Mouse (Mus musculus) CD4-positive, CD25-positive, alpha-beta regulatory T cell, adult 4 months (primary cell): Measurements from ENCODE around the gene Hspg2. TPM values are rescaled to one million over a fixed set of nuclear protein-coding genes. Genes with fewer than 3 reads are reported as not detected.
"Not testable (repeated sequence)": the region's sequence is repeated elsewhere in the genome, so short reads cannot be mapped to it uniquely, and the experiment has no call there.

Experiments
- ATAC-seq: one replicate; pipeline ENCODE4 v1.8.0; 2017
- polyA plus RNA-seq, 2 experiments: library from polyadenylated mRNA; unstranded; fragments of 100-300 nt; shearing (Covaris generic); gene quantifications; one replicate each; pipeline ENCODE4 v1.2.1; 2017

Hspg2 gene
- polyA plus RNA-seq, 2 experiments from 2014 or later, result not detected

GRCm38 (mm10) chr4:137580299-137580698 lies 111.7 kb downstream of the Hspg2 start:
- no peak for ATAC-seq

DNA sequence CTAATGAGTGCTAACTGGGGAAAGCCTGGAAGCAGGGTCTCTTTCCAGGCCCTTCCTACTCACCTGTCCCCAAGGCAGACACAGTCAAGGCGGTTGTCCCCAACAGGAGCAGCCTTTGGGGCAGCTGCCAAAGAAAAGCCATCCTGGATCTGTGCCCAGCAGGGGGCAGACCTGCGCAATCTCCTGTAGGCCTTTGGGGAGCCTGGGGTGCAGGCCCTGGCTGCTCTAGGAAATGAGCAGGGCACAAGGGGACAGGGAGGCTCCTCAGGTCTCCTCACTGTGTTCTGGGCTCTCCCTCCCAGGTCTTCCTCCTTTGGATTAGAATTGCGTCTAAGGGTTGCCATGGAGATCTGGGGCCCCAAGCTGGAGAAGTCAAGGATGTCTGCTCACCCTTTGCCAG lies 113.2 kb downstream of the Hspg2 start:
- no peak for ATAC-seq

DNA sequence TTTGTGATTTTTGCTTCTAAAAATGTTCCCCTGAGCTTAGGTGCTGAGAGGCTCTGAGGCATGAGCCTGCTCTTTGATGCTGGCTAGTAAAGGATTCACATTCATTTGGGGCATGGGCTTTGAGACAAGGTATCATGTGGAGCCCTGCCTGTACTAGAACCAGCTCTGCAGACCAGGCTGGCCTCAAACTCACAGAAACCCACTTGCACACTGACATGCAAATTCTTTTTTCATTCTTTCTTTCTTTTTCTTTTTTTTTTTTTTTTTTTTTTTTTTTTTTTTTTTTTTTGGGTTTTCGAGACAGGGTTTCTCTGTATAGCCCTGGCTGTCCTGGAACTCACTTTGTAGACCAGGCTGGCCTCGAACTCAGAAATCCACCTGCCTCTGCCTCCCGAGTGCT lies 120.5 kb downstream of the Hspg2 start:
- ATAC-seq, result not testable (repeated sequence)

GRCm38 (mm10) chr4:137589586-137589985 lies 121.0 kb downstream of the Hspg2 start:
- ATAC-seq, result no peak

- ATAC-seq, result no peak
Observed at GRCm38 (mm10) chr4:137590961-137591360, 122.4 kb downstream of the Hspg2 start.

DNA sequence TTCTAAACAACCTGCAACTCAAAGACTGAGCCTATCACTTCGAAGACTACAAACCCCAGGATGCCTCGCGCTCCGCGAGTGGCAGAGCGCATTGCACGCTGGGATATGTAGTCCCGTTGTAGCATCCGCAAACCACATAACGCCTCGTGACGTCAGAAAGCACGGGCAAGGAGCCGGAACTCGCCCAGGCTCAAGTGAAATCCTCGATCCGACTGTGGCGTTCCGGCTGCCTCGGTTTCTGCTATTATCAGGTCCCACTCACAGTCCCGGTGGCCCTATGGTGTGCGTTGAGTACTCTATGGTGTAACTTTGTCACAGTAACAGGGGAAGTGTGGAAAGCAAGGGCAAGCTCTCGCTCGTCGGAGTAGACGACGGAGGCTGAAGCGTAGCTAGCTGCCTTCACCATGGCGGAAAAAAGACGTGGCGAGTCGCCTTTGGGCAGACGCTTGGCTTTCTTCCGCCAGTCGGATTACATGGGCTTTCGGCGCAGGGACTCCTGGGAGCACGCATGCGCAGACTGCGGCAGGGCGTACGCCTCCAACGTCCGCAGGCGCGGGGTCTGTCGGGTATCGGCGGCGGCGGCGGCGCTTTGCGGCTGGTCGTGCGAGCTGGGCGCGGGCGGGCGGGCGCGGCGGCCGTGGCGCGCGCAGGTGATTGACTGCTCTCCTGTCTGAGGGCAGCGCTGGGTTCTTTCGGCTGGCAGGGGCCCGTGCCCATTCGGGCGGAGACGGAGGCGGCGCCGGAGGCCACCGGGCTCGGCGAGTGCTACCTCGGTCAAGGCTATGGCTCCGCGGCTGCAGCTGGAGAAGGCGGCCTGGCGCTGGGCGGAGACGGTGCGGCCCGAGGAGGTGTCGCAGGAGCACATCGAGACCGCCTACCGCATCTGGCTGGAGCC lies 125.3 kb downstream of the Hspg2 start, which contains the start of gene Usp48:
Usp48 (plus strand) TSS at position 155 of the 895 bp plus-strand sequence.
- ATAC-seq, result peak; percentile 89

- ATAC-seq, result peak; percentile 36
Observed at GRCm38 (mm10) chr4:137594496-137595270, 126.1 kb downstream of the Hspg2 start.

- ATAC-seq, result no peak
Observed at GRCm38 (mm10) chr4:137597098-137597630, 128.6 kb downstream of the Hspg2 start.

DNA sequence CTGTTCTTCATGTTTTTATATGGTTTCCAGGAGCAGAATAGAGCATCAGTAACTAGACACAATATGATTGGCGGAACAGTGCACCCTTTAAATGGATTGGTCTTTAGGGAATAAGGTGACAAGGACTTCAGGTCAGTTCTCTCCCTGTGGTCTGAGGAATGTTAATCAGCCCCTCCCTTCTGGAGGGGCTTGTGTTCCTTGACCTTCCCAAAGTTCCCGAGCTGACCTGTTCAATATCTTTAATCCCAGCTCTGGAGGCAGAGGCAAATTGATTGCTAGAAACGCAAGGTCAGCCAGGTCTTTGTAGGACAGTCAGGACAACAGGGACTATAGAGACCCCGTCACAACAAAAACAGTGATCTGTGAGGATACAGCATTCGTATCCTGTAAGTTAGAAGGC lies 130.0 kb downstream of the Hspg2 start:
- ATAC-seq, result no peak

- ATAC-seq, result no peak
Observed at GRCm38 (mm10) chr4:137603449-137604171, 135.0 kb downstream of the Hspg2 start.

- ATAC-seq, result no peak
Observed at GRCm38 (mm10) chr4:137607023-137607422, 138.5 kb downstream of the Hspg2 start.

DNA sequence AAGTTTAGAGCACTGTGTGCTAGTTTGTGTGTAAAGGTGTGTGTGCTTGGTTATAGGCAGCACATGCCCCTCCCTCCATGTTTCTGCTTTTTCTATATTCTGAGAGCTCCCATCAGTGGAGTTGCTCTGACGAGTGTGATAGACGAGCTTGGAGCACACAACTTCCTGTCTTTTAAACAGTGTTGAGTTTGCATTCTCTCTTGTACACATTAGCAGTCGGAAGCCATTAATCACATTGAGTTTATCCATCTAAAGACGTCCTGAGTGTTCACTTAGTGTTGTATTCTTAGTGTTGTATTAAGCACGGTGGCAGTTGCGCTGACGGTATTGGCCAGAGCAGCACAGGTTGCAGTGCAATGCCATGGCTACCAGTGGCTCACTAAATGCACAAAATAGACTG lies 140.7 kb downstream of the Hspg2 start:
- ATAC-seq, result peak; percentile 44

DNA sequence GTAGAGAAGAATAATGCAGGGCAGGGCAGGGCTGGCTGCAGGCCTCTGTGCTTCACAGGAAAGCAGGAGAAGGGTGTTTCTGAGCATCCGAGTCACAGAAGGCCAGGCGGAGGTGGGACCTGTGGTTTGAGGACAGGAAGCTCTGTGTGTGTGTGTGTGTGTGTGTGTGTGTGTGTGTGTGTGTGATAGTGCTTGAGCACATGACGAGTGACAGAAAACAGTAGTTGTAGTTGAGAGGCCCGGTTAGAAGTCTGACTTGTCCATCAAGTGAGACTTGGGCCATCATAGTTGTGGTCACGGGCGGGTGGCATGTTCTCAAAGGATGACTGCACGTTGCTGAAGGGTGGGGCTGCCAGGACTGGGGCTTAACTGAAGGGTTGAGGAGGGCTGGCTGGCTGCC lies 141.1 kb downstream of the Hspg2 start:
- ATAC-seq, result peak; percentile 92

DNA sequence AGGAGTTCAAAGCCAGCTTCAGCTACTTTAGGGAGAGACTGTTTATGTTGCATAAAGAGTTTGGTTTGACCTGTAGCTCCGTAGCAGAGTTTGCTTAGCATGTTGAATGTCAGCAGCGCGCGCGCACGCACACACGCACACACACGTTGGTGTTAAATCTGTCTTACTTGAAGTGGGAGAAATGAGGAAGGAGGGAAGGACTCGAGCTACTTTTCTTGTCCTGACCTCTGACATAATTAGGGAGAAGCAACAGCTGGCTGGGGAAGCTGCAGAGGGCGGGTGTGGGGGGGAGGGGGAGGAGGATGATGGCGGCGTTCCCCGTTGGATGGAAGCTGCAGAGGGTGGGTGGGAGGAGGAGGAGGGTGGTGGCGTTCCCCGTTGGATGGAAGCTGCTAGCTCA lies 141.7 kb downstream of the Hspg2 start:
- no peak for ATAC-seq

Other genes starting within 250 kb of the Hspg2 start
- under 1 TPM in 1 of 2 experiments, not detected in 1; 0.32 TPM for gene Wnt4, start 191.3 kb upstream of the Hspg2 start, polyA plus RNA-seq
- gene Cdc42, start 111.0 kb upstream of the Hspg2 start, polyA plus RNA-seq, result 100 to 1,000 TPM; 630 to 632 TPM
- not detected for gene Cela3a, start 59.0 kb upstream of the Hspg2 start, polyA plus RNA-seq
- gene Cela3b, start 38.2 kb upstream of the Hspg2 start, polyA plus RNA-seq, result not detected
- not detected for gene 1700013G24Rik, start 15.5 kb upstream of the Hspg2 start, polyA plus RNA-seq
- not detected for gene Ldlrad2, start 105.8 kb downstream of the Hspg2 start, polyA plus RNA-seq
- gene Usp48, start 125.0 kb downstream of the Hspg2 start, polyA plus RNA-seq, result 10 to 100 TPM; 41.9 to 62.2 TPM
- 1 to 10 TPM in 1 of 2 experiments, not detected in 1; 1.4 TPM for gene Rap1gap, start 196.0 kb downstream of the Hspg2 start, polyA plus RNA-seq